Mouse (Mus musculus) layer of hippocampus, adult 9-10 months (tissue): ENCODE measurements around the gene Camk2g.

Source experiments
- DNase-seq: peaks from one replicate; pipeline ENCODE4 v3.0.0; 2022; ENCODE audit warnings: low spot score

Camk2g gene

DNA sequence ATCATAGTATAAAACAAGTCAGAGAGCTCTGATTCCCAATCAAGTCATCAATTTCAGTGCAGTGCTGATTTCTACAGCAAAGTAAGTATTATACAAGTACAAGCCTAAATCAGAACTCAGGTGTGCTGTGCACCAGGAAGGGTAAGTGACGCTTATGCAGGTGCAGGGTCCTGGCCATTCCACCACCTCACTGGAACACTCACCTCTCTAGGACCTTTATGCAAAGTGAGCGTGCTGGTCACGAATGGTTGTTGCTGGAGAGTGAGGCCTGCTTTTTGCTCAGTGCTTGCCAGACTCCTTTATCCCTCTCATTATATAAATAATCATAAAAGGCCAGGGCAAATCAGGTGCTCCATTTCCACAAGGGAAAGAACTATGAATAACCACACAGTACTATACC, 93.5 kb downstream of the Camk2g start:
- DNase-seq = no peak

DNA sequence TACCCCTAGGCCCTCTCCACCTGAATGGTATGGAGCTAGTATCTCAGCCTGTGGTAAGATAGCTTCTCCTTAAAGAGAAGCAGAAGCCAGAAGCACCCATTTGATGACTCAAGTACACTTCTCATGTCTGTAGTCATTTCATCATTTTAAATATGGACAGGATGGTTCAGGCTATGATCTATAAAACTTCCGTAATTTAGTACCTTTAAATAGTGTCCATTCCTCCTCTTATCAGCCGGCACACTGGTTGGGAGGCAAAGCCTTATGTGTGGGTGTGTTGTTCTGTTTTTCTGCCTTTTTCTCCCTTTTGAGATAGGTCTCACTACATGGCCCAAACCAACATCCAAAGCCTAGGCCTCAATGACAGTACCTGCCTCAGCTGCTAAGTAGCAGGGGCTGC, 95.4 kb downstream of the Camk2g start:
- no peak for DNase-seq

DNA sequence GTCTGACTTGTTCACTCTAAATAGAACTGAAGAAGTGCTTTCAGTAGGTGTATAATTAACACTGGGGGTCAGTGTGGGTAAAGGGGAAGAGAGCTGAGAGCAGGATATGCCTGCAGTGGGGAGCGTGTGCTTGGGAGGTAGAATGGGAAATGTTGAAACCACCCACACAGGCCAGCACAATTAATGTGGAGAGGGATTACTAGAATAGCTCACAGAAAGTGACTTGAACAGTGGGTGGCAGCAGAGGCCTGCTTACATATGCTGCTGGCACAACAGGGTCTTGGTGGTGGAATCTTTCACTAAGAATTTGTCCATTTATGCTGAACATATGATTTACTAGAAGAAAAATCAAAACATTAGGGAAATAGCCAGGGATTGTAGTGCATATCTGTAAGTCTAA, 96.9 kb downstream of the Camk2g start:
- peak; percentile 50 for DNase-seq

DNA sequence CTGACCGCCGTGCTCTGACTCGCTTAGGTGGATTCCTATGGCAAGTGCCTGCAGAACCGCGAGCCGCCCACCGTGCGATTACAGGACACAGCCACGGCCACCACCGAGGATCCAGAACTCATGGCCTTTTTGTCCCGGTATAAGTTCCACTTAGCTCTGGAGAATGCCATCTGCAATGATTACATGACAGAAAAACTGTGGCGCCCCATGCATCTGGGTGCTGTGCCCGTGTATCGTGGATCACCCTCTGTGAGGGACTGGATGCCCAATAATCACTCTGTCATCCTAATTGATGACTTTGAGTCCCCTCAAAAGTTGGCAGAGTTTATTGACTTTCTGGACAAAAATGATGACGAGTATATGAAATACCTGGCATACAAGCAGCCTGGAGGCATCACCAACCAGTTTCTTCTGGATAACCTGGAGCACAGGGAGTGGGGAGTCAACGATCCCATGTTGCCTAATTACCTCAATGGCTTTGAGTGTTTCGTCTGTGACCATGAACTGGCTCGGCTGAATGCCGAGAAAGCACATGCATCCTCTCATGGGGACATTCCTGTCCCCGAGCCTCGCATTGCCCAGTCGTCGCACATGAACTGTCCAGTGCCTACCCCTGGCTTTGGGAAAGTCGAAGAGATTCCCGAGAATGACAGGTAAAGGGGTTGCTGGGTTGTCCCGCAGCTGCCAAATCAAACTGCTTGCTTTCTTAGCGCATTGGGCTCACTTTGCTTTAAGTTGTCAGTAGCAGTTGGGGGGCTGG, 97.9 kb downstream of the Camk2g start:
- DNase-seq = no peak

DNA sequence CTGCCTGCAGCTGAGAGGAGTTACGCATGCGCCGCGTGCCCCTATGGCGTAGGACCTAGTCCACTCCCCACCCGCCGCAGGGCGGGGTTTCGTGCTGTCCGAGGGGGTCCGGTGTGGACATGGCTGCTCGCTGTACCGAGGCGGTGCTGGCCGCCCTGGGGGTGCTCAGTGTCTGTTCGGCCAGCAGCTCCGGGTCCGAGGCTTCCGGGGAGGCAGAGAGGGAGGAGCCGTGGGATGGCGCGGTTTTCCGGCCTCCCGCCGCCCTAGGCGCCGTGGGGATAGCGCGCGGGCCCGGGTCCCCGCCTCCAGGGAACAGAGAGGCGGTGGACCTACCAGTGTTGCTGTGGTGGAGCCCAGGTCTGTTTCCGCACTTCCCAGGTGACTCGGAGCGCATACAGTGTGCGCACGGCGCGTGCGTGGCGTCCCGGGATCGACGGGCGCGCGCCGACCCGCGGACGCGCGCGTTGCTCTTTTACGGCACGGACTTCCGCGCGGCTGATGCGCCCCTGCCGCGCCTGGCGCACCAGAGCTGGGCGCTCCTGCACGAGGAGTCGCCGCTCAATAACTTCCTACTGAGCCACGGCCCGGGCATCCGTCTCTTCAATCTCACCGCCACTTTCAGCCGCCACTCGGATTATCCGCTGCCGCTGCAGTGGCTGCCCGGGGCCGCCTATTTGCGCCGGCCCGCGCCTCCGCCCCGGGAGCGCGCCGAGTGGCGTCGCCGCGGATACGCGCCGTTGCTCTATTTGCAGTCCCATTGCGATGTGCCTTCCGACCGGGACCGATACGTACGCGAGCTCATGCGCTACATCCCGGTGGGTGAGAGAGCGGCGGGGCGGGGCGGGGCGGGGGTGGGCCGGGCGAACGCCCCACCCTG, 98.8 kb downstream of the Camk2g start, which contains the start of gene Fut11:
Fut11 (plus strand) TSS at position 85 of the 877 bp plus-strand sequence.
- DNase-seq = peak; percentile 58

DNA sequence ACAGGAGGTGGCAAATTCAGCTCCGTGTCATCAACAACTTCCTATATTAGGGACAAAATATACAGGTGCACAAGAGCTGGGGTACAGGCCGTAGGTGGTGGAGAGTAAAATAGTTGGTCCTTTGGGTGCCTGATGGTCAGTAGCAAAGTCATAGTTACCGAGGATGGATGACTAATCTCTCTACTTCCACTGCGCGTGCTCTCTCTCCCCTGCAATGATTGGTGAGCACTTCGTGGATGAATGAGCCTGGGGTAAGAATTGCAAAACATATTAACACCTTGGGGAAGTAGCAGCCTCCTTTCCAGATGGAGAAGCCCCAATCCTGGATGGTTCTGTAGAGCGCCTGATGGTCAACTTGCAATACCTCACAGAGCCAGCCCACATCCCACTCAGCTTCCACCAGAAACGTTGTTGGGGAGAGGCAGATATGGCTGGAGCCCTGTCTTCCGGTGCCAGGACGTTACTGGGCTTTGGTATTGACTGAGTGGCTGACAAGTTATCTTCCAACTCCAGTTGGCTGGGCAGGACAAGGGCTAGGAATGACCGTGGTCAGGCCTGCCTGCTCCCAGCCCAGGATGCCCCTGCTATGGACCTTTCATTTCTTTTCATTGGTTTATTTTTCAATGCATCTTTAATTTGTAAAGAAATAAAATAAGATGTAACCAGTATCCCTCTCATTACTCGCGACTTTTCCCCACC, 99.6 kb downstream of the Camk2g start:
- DNase-seq = no peak

DNA sequence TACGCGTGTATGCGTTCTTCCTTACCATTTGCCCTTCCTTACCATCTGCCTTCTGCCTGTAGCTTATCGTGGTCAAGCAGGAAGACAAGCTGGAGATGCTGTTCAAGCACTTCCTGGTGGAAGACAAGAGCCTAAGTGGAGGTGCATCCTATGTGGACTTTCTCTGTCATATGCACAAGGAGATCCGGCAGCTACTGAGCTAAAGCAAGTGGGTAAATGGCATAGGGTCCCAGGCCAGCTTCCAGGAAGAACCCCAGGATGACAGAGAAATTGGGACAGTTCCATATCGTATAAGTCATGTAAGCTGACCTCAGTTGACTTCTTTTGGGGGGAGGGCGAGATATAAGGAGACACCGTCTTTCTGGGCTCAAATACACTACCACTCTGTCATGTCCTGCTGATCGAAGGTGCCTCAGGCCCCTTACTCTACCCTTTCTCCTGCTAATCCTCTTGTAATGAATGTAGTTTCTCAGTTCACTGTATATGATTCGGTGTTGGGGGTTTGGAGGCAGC, 100.2 kb downstream of the Camk2g start:
- no peak for DNase-seq

DNA sequence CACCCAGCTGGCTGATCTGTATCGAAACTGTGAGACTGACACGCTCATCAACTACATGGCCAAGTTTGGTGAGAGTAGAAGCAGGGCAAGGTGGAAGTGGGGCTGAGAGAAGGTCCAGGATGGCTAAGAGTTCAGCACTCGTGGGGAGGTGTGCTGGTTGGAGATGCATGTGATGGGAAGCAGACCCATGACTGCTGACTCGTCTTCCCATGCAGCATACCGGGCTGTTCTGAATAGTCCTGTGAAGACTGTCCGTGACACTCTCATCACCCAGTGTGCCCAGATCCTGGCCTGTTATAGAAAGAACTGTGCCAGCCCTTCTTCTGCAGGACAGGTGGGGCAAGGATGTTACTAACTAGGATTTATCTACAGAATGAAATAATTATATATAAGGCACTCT, 102.1 kb downstream of the Camk2g start:
- DNase-seq = no peak

DNA sequence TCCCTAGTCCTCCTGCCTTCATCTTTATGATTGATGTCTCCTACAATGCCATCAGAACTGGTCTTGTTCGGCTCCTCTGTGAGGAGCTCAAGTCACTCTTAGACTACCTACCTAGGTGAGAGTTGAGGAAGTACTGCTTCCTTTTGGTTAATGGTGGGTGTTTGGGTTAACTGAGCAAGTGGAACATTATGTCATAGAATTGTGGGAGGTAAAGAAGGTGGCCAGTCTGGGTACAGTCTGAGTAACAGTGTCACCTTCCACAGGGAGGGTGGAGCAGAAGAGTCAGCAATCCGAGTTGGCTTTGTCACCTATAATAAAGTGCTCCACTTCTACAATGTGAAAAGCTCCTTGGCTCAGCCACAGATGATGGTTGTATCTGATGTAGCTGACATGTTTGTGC, 104.9 kb downstream of the Camk2g start:
- DNase-seq = no peak

DNA sequence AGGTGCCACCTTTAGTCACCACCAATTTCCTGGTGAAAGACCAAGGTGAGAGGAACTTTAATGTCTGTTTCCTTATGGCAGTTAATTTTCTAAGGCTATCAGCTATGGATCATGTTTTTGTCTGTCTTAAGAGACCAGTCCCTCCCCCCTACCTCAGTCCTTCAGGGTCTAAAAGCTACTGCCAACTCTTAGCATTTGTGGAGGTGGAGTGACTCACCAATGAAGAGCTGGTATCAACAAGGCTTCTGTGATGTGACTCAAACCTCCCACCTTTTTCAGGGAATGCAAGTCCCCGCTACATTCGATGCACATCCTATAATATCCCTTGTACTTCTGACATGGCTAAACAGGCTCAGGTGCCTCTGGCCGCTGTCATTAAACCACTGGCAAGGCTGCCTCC, 107.3 kb downstream of the Camk2g start:
- no peak for DNase-seq
